Mouse (Mus musculus) midbrain, embryonic 12.5 days (tissue): ENCODE data around the gene Fam229a. TPM values are rescaled to one million over a fixed set of nuclear protein-coding genes. Genes with fewer than 3 reads are reported as not detected.
"Not testable (repeated sequence)": the region's sequence is repeated elsewhere in the genome, so short reads cannot be mapped to it uniquely, and the experiment has no call there.

Source experiments
- ATAC-seq: fragments of 200-750 bp; cut with Nextera tagmentation; 2 replicates; pipeline ENCODE4 v1.8.0; 2017; ENCODE audit warnings: low read depth, moderate TSS enrichment, moderate library complexity; ENCODE audit not compliant: low FRiP score
- H3K27ac ChIP-seq: fragments of 300-500 bp; sonication (generic); replicated peaks from 2 replicates; pipeline ENCODE4 v1.5.1; 2016; ENCODE audit warnings: mild to moderate bottlenecking
- H3K27me3 ChIP-seq: fragments of 300-500 bp; sonication (generic); 2 replicates; pipeline ENCODE4 v1.6.1; 2016; ENCODE audit warnings: mild to moderate bottlenecking
- H3K36me3 ChIP-seq: fragments of 300-500 bp; sonication (generic); 2 replicates; pipeline ENCODE4 v1.6.1; 2016
- H3K4me1 ChIP-seq: fragments of 300-500 bp; sonication (generic); 2 replicates; pipeline ENCODE4 v1.6.1; 2016
- H3K4me2 ChIP-seq: fragments of 300-500 bp; sonication (generic); replicated peaks from 2 replicates; pipeline ENCODE4 v1.6.1; 2016; ENCODE audit warnings: mild to moderate bottlenecking, moderate library complexity
- H3K4me3 ChIP-seq: fragments of 300-500 bp; sonication (generic); 2 replicates; pipeline ENCODE4 v1.5.1; 2016; ENCODE audit warnings: mild to moderate bottlenecking
- H3K9ac ChIP-seq: fragments of 300-500 bp; sonication (generic); replicated peaks from 2 replicates; pipeline ENCODE4 v1.6.1; 2016; ENCODE audit warnings: mild to moderate bottlenecking, moderate library complexity
- H3K9me3 ChIP-seq: fragments of 300-500 bp; sonication (generic); 2 replicates; pipeline ENCODE4 v1.6.1; 2016; ENCODE audit warnings: mild to moderate bottlenecking
- WGBS: fragments of 180-500 bp; shearing (Covaris S2); methylation state at CpG from one replicate; pipeline ENCODE4 v1.1.7; 2016; 5-methylcytosine and 5-hydroxymethylcytosine counted together
- polyA plus RNA-seq: library from polyadenylated mRNA; unstranded; fragments of >200 nt; fragmentation: Nextera tagmentation; extraction: Ambion mirVana; gene quantifications from 2 replicates; pipeline ENCODE4 v1.2.1, GENCODE M21; 2016

Fam229a gene
- polyA plus RNA-seq, 1 experiment from 2014 or later = not detected

DNA sequence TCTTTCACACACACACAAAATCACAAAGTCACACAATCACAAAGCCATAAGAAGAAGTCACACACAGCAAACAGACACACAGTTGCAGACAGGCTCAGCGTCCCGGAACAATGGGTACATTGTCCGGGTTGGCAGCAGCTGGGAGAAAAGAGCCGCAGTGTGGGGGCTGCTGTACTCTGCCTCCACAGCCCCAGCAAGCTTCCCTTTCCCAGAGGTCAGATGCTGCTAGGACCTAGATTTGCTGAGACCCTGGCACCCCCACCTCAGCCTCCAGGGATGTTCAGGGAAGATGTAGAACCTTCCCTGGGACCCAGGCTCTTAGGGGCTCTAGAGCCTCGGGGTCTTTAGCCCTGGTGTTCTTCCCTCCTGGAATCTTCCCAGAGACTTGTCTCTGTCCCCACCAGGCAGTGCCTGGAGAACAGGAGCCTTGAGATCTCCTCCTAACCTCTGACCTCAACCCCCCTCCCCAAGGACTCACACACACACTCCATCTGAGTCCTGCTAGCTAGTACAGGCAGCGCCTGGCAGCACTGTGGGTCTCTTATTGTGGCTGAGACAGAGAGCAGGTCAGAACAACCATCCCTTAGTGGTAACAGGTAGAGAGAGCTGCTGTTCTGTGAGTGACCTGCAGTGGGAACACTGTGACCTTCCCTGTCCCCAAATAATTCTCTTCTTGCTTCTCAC, 20.6 kb downstream of the Fam229a start:
- Histone ChIP-seq H3K4me1 (peaks cover 56% of the 10 kb centered on the region), H3K36me3 (peaks cover 16% of the 10 kb centered on the region), H3K9ac (peak overlapping the region; percentile 37), H3K27me3 (no peaks in the 10 kb centered on the region), H3K4me3 (no peak overlapping the region), H3K27ac (peak overlapping the region; percentile 67), H3K9me3 (no peaks in the 10 kb centered on the region), H3K4me2 (peak overlapping the region; percentile 12; the same call in 1 of the 2 replicates)
- 9% methylated on average over 6 of the region's 6 CpGs for WGBS
- peak; percentile 19; the same call in 1 of the 2 replicates for ATAC-seq

- Histone ChIP-seq H3K27me3 (no peaks in the 10 kb centered on the region), H3K4me2 (peak within 1 kb of the TSS; percentile 89), H3K27ac (peak within 1 kb of the TSS; percentile 98), H3K4me1 (peaks cover 60% of the 10 kb centered on the region), H3K9me3 (no peaks in the 10 kb centered on the region), H3K4me3 (peak within 1 kb of the TSS; percentile 94), H3K36me3 (peaks cover 33% of the 10 kb centered on the region), H3K9ac (peak within 1 kb of the TSS; percentile 100)
- ATAC-seq = peak; percentile 85
- 6% methylated on average over 37 of the region's 47 CpGs for WGBS
Measured at GRCm38 (mm10) chr4:129513086-129513767, 22.2 kb downstream of the Fam229a start, which contains the start of gene Marcksl1. Gene Marcksl1 (plus strand): TSS chr4:129513581.

DNA sequence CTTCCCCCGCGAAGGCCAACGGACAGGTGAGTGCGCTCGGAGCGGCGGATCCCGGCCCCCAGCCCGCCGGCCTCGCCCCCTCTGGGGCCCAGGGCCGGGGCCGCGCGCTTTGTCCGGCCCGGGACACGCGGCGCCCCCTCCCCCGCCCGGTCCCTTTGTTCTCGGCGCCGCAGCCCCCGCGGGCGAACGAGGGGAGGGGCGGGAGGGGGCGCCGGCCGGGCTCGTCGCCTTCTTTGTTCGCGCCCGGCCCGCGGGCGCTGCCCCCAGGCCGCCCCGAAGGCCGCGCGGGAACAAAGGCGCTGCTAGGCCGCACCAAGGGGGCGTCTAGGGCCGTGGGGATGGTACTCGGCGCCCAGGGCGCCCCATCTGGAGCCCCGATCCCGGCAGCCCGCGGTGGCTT, 22.9 kb downstream of the Fam229a start:
- H3K36me3 ChIP-seq = peaks cover 39% of the 10 kb centered on the region
- no peaks in the 10 kb centered on the region for H3K9me3 ChIP-seq
- peak overlapping the region; percentile 94 for H3K4me3 ChIP-seq
- under 1% methylated on average over 42 of the region's 57 CpGs for WGBS
- H3K27ac ChIP-seq = peak overlapping the region; percentile 98
- peak; percentile 25; the same call in 1 of the 2 replicates for ATAC-seq
- peak overlapping the region; percentile 100 for H3K9ac ChIP-seq
- H3K4me1 ChIP-seq = peaks cover 58% of the 10 kb centered on the region
- peak overlapping the region; percentile 89 for H3K4me2 ChIP-seq
- H3K27me3 ChIP-seq = no peaks in the 10 kb centered on the region

DNA sequence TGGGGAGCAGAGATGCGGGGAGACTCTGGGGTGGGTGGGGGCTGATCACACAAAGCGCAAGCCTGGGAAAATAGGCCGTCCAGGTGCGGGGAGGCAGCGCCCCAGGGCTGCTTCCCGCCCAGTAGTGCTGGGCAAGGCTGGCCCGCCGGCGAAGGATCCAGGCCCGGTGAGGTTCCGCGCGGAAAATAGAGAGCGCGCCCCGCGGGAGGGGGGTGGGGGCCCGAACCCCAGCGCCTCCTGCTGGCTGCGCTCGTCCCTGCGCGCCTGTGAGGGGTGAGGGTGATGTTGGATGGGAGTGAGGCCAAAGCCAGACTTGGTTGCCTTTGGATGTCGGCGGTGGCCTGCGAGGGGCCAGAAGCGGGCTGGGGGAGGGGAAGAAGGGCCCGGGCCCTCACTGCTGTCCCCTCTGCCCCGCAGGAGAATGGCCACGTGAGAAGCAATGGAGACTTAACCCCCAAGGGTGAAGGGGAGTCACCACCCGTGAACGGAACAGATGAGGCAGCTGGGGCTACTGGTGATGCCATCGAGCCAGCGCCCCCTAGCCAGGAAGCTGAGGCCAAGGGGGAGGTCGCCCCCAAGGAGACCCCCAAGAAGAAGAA, 23.4 kb downstream of the Fam229a start:
- Histone ChIP-seq H3K9me3 (no peaks in the 10 kb centered on the region), H3K4me3 (peak overlapping the region; percentile 94), H3K9ac (peak overlapping the region; percentile 100), H3K4me1 (peaks cover 53% of the 10 kb centered on the region), H3K4me2 (peak overlapping the region; percentile 89), H3K27me3 (no peaks in the 10 kb centered on the region), H3K36me3 (peaks cover 40% of the 10 kb centered on the region), H3K27ac (peak overlapping the region; percentile 98)
- WGBS = under 1% methylated on average over 35 of the region's 35 CpGs
- peak; percentile 16 for ATAC-seq

GRCm38 (mm10) chr4:129516925-129517324, 25.9 kb downstream of the Fam229a start:
- H3K27me3 ChIP-seq = no peaks in the 10 kb centered on the region
- ATAC-seq = no peak
- peaks cover 33% of the 10 kb centered on the region for H3K4me1 ChIP-seq
- H3K9ac ChIP-seq = no peak overlapping the region; the same call in 1 of the 2 replicates
- H3K36me3 ChIP-seq = peaks cover 62% of the 10 kb centered on the region
- WGBS = 58% methylated on average over 2 of the region's 2 CpGs
- H3K9me3 ChIP-seq = no peaks in the 10 kb centered on the region
- peak overlapping the region; percentile 1; the same call in 1 of the 2 replicates for H3K4me3 ChIP-seq
- peak overlapping the region; percentile 30 for H3K27ac ChIP-seq
- no peak overlapping the region for H3K4me2 ChIP-seq

DNA sequence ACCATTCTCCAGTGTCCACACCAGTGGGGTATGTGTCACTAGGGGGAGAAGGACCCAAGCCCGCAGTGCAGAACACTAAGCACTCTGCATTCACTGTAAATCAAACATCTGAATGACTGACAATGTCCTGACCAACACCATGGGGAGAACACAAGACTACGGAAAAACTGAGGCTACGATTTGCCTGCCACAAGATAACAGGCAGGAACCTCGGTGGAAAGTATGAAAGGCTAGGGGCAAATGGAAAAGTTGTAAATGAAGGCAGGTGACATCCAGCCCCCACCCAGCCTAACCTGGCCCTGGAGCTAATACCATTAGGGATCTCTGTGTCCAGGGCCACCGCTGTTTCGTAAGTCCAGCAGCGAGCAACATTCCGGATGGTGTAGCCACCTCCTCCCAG, 27.5 kb downstream of the Fam229a start:
- no peaks in the 10 kb centered on the region for H3K9me3 ChIP-seq
- WGBS = 91% methylated on average over 8 of the region's 8 CpGs
- no peak overlapping the region for H3K4me2 ChIP-seq
- peaks cover 78% of the 10 kb centered on the region for H3K36me3 ChIP-seq
- no peaks in the 10 kb centered on the region for H3K27me3 ChIP-seq
- no peak overlapping the region for H3K27ac ChIP-seq
- no peak for ATAC-seq
- no peak overlapping the region for H3K9ac ChIP-seq
- peaks cover 19% of the 10 kb centered on the region for H3K4me1 ChIP-seq
- H3K4me3 ChIP-seq = no peak overlapping the region

GRCm38 (mm10) chr4:129525338-129525737, 34.3 kb downstream of the Fam229a start:
- no peak overlapping the region for H3K4me2 ChIP-seq
- no peak overlapping the region for H3K27ac ChIP-seq
- H3K4me1 ChIP-seq = no peaks in the 10 kb centered on the region
- 95% methylated on average over 5 of the region's 5 CpGs for WGBS
- no peak for ATAC-seq
- H3K9ac ChIP-seq = no peak overlapping the region
- H3K27me3 ChIP-seq = no peaks in the 10 kb centered on the region
- H3K9me3 ChIP-seq = no peaks in the 10 kb centered on the region
- H3K4me3 ChIP-seq = no peak overlapping the region
- H3K36me3 ChIP-seq = peaks cover 88% of the 10 kb centered on the region

DNA sequence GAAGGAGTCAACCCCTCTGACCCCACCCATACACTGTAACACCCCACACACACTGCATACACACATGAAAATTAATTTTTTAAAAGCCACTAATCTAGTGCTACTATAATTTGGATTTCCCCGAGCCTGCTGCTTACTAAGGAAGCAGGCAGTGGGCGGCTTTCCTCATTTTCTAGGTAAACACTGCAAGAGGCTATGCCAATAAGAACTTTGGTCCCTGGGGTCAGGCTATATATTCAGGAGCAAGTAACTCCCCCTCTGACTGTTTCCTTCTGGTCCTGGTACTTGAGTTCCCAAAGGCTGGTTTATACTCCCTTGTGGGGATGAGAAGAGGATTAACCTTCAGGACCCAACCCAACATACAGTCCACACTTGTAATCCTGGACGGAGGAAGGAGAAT, 34.9 kb downstream of the Fam229a start:
- no peak overlapping the region for H3K4me2 ChIP-seq
- no peak overlapping the region for H3K27ac ChIP-seq
- no peaks in the 10 kb centered on the region for H3K4me1 ChIP-seq
- no peaks in the 10 kb centered on the region for H3K27me3 ChIP-seq
- ATAC-seq = no peak
- no peak overlapping the region for H3K4me3 ChIP-seq
- no peaks in the 10 kb centered on the region for H3K9me3 ChIP-seq
- peaks cover 90% of the 10 kb centered on the region for H3K36me3 ChIP-seq
- H3K9ac ChIP-seq = no peak overlapping the region
- WGBS = 79% methylated on average over 3 of the region's 3 CpGs

DNA sequence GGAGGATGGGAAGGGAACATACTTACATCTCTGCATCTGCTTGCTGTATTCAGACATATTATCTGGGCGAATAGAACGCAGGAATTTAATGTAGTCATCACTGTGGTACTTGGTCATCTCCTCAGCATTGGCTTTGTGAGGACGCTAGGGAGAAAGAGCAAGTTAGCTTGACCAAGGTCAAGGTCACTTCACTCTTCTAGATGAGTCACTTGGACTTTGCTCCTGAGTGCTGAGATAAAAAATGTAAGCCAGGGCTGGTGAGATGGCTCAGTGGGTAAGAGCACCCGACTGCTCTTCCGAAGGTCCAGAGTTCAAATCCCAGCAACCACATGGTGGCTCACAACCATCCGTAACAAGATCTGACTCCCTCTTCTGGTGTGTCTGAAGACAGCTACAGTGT, 37.9 kb downstream of the Fam229a start:
- H3K27me3 ChIP-seq, H3K4me3 ChIP-seq, ATAC-seq, H3K4me2 ChIP-seq, H3K4me1 ChIP-seq, H3K9me3 ChIP-seq, H3K9ac ChIP-seq, H3K27ac ChIP-seq: not testable (repeated sequence)
- WGBS = 94% methylated on average over 6 of the region's 6 CpGs
- H3K36me3 ChIP-seq = peaks cover 86% of the 10 kb centered on the region

- H3K9me3 ChIP-seq = no peaks in the 10 kb centered on the region
- H3K9ac ChIP-seq = no peak overlapping the region
- H3K4me3 ChIP-seq = no peak overlapping the region
- peaks cover 19% of the 10 kb centered on the region for H3K4me1 ChIP-seq
- H3K4me2 ChIP-seq = no peak overlapping the region
- H3K36me3 ChIP-seq = peaks cover 23% of the 10 kb centered on the region
- WGBS = 87% methylated on average over 6 of the region's 6 CpGs
- ATAC-seq = no peak
- no peaks in the 10 kb centered on the region for H3K27me3 ChIP-seq
- no peak overlapping the region for H3K27ac ChIP-seq
Measured at GRCm38 (mm10) chr4:129540012-129540411, 49.0 kb downstream of the Fam229a start.
